Mouse (Mus musculus): ENCODE data around the gene Hist2h2be. TPM values are rescaled to one million over a fixed set of nuclear protein-coding genes. Genes with fewer than 3 reads are reported as not detected.
"Not testable (repeated sequence)": the region's sequence is repeated elsewhere in the genome, so short reads cannot be mapped to it uniquely, and the experiment has no call there.

Gene Hist2h2be
- polyA plus RNA-seq, 1 experiment from 2014 or later: 5.9 TPM

- 24% methylated on average over 2 of the region's 2 CpGs for WGBS
- no peak for TF ChIP-seq CTCF (IDR thresholded peaks at IDR 0.05; ENCODE audit: low read depth)
Measured at GRCm38 (mm10) chr3:96199731-96200130, 21.2 kb upstream of the Hist2h2be start.

GRCm38 (mm10) chr3:96207819-96208218, 13.1 kb upstream of the Hist2h2be start:
- no peak overlapping the region for H3K4me3 ChIP-seq (ENCODE audit: low read depth, low read length)
- TF ChIP-seq CTCF (IDR thresholded peaks at IDR 0.05; ENCODE audit: low read depth): 0 out of 2 replicates have a peak, but pooled peaks have one; percentile 9
- 67% methylated on average over 3 of the region's 3 CpGs for WGBS
- 0 out of 2 replicates have a peak, but pooled peaks cover 3% of the 10 kb centered on the region for H3K27me3 ChIP-seq (ENCODE audit: insufficient read depth, low read length)
- no peak overlapping the region for H3K27ac ChIP-seq (ENCODE audit: low read depth)
- H3K9ac ChIP-seq: no peak overlapping the region
- no peak overlapping the region for H3K4me2 ChIP-seq
- no peaks in the 10 kb centered on the region for H3K9me3 ChIP-seq (ENCODE audit: low read depth, low read length)
- ATAC-seq (ENCODE audit: insufficient read depth): no peak
- H3K36me3 ChIP-seq (ENCODE audit: insufficient read depth): no peaks in the 10 kb centered on the region
- DNase-seq: no peak
- H3K4me1 ChIP-seq (ENCODE audit: insufficient read depth): no peaks in the 10 kb centered on the region

More at GRCm38 (mm10) chr3:96199731-96200130, 21.2 kb upstream of the Hist2h2be start:
- DNase-seq (no peak), ATAC-seq (ENCODE audit: insufficient read depth) (no peak)
- H3K36me3 ChIP-seq (ENCODE audit: insufficient read depth): 0 out of 2 replicates have a peak, but pooled peaks cover 4% of the 10 kb centered on the region
- no peaks in the 10 kb centered on the region for H3K27me3 ChIP-seq (ENCODE audit: insufficient read depth, low read length)
- H3K4me2 ChIP-seq: no peak overlapping the region
- no peaks in the 10 kb centered on the region for H3K9me3 ChIP-seq (ENCODE audit: low read depth, low read length)
- H3K9ac ChIP-seq: no peak overlapping the region
- no peak overlapping the region for H3K4me3 ChIP-seq (ENCODE audit: low read depth, low read length)
- no peak overlapping the region for H3K27ac ChIP-seq (ENCODE audit: low read depth)
- H3K4me1 ChIP-seq (ENCODE audit: insufficient read depth): peaks cover 10% of the 10 kb centered on the region; the same call in 1 of the 2 replicates

DNA sequence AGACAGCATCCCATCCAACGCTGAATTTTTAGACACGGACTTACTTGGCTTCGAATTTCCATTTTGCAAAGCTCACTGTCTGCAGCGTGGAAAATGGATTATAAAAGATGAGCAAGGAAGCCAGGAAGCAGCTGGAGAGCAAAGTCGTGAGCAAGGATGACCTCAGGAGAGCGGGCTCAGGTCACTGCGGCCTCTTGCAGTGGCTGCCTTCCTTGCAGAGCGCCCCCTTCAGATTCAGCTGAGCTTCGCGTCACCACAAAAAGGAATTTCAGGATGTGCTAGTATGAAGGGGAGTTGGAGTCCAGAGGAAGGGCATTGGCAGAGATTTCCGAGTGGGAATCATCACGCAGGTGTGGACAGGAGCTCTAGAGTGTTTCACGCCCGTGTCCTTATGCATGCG, 11.7 kb upstream of the Hist2h2be start:
- 21% methylated on average over 15 of the region's 15 CpGs for WGBS
- no peak overlapping the region for H3K4me2 ChIP-seq
- 0 out of 2 replicates have a peak, but pooled peaks cover 3% of the 10 kb centered on the region for H3K27me3 ChIP-seq (ENCODE audit: insufficient read depth, low read length)
- H3K4me3 ChIP-seq (ENCODE audit: low read depth, low read length): no peak overlapping the region
- no peak for ATAC-seq (ENCODE audit: insufficient read depth)
- no peaks in the 10 kb centered on the region for H3K9me3 ChIP-seq (ENCODE audit: low read depth, low read length)
- no peak overlapping the region for H3K9ac ChIP-seq
- no peaks in the 10 kb centered on the region for H3K4me1 ChIP-seq (ENCODE audit: insufficient read depth)
- H3K36me3 ChIP-seq (ENCODE audit: insufficient read depth): no peaks in the 10 kb centered on the region
- peak; percentile 28 for DNase-seq
- H3K27ac ChIP-seq (ENCODE audit: low read depth): no peak overlapping the region
- peak; percentile 37 for TF ChIP-seq CTCF (IDR thresholded peaks at IDR 0.05; ENCODE audit: low read depth)

DNA sequence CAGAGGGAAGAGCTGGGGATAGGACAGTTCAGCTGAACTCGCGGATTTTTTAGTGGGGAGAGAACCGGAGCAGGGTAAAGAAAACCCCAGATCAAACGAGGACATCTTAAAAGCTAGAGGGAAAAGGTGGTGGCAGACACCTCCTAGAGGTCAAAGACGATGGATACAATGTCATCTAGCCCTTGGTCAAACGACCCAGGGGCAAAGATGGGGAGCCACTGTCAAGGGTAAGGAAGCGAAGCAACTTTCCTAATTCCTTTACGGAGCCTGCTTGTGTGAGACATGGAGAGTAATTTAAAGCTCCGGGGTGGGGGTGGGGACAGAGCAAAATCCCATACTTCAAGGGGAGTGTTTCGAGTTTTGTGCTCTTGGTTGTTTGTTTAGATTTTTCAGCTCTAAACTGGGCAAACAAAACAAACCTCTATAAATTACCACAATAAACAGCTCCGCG, 1.7 kb upstream of the Hist2h2be start:
- peak; percentile 35 for TF ChIP-seq CTCF (IDR thresholded peaks at IDR 0.05; ENCODE audit: low read depth)
- peak overlapping the region; percentile 68 for H3K9ac ChIP-seq
- DNase-seq (peak; percentile 52), ATAC-seq (ENCODE audit: insufficient read depth) (peak; percentile 2; the same call in 1 of the 2 replicates)
- H3K9me3 ChIP-seq (ENCODE audit: low read depth, low read length): no peaks in the 10 kb centered on the region
- no peaks in the 10 kb centered on the region for H3K36me3 ChIP-seq (ENCODE audit: insufficient read depth)
- peak overlapping the region; percentile 99 for H3K27ac ChIP-seq (ENCODE audit: low read depth)
- H3K4me3 ChIP-seq (ENCODE audit: low read depth, low read length): peak overlapping the region; percentile 52
- peak overlapping the region; percentile 93 for H3K4me2 ChIP-seq
- 0% methylated on average over 12 of the region's 12 CpGs for WGBS
- no peaks in the 10 kb centered on the region for H3K27me3 ChIP-seq (ENCODE audit: insufficient read depth, low read length)
- peaks cover 15% of the 10 kb centered on the region; the same call in 1 of the 2 replicates for H3K4me1 ChIP-seq (ENCODE audit: insufficient read depth)

GRCm38 (mm10) chr3:96219661-96220130, 1.2 kb upstream of the Hist2h2be start, which contains the start of the genes Bola1 and Hist2h2ab:
Bola1 (minus strand) TSS chr3:96219709.
Hist2h2ab (plus strand) TSS chr3:96219865.
- Histone ChIP-seq H3K27ac (ENCODE audit: low read depth) (peak within 1 kb of the TSS; percentile 99), H3K9me3 (ENCODE audit: low read depth, low read length) (no peaks in the 10 kb centered on the region), H3K4me3 (ENCODE audit: low read depth, low read length) (peak within 1 kb of the TSS; percentile 52), H3K9ac (peak within 1 kb of the TSS; percentile 82), H3K4me2 (peak within 1 kb of the TSS; percentile 93), H3K4me1 (ENCODE audit: insufficient read depth) (peaks cover 15% of the 10 kb centered on the region; the same call in 1 of the 2 replicates), H3K27me3 (ENCODE audit: insufficient read depth, low read length) (no peaks in the 10 kb centered on the region), H3K36me3 (ENCODE audit: insufficient read depth) (no peaks in the 10 kb centered on the region)
- no peak for TF ChIP-seq CTCF (IDR thresholded peaks at IDR 0.05; ENCODE audit: low read depth)
- under 1% methylated on average over 37 of the region's 37 CpGs for WGBS
- peak; percentile 85 for ATAC-seq (ENCODE audit: insufficient read depth)
- DNase-seq: peak; percentile 92

GRCm38 (mm10) chr3:96220131-96220764, 671 bp upstream of the Hist2h2be start:
- H3K27me3 ChIP-seq (ENCODE audit: insufficient read depth, low read length); H3K9me3 ChIP-seq (ENCODE audit: low read depth, low read length); H3K36me3 ChIP-seq (ENCODE audit: insufficient read depth): not testable (repeated sequence)
- H3K9ac ChIP-seq: peak overlapping the region; percentile 82
- WGBS: 1% methylated on average over 30 of the region's 47 CpGs
- peak; percentile 5; the same call in 1 of the 2 replicates for ATAC-seq (ENCODE audit: insufficient read depth)
- H3K27ac ChIP-seq (ENCODE audit: low read depth): peak overlapping the region; percentile 99
- peaks cover 15% of the 10 kb centered on the region; the same call in 1 of the 2 replicates for H3K4me1 ChIP-seq (ENCODE audit: insufficient read depth)
- H3K4me3 ChIP-seq (ENCODE audit: low read depth, low read length): peak overlapping the region; percentile 52
- H3K4me2 ChIP-seq: peak overlapping the region; percentile 93
- DNase-seq: peak; percentile 67

DNA sequence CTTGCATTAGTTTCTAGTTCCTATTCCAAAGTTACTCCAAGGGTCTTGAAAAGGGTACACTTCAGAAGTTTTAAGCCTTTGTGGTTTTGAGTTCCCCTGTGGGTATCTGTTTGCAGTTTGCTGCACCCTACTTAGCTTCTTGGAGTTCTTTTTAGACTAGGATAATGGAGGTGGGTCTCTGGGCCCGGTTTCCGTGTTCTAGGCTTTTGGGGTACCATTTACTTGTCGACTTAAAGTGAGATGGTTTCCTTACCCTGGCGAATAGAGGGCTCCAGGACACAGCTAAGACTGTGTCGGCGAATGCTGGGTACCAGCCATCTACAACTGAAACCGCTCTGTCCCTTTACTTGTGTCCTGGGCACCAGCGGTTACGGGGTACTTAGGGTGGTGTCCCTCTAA, 720 bp downstream of the Hist2h2be start:
- Histone ChIP-seq H3K27me3 (ENCODE audit: insufficient read depth, low read length) (no peaks in the 10 kb centered on the region), H3K4me1 (ENCODE audit: insufficient read depth) (peaks cover 16% of the 10 kb centered on the region; the same call in 1 of the 2 replicates), H3K27ac (ENCODE audit: low read depth) (peak overlapping the region; percentile 99), H3K9me3 (ENCODE audit: low read depth, low read length) (no peaks in the 10 kb centered on the region), H3K4me2 (peak overlapping the region; percentile 93), H3K36me3 (ENCODE audit: insufficient read depth) (no peaks in the 10 kb centered on the region), H3K9ac (peak overlapping the region; percentile 56), H3K4me3 (ENCODE audit: low read depth, low read length) (peak overlapping the region; percentile 52)
- ATAC-seq (ENCODE audit: insufficient read depth): no peak
- no peak for TF ChIP-seq CTCF (IDR thresholded peaks at IDR 0.05; ENCODE audit: low read depth)
- WGBS: 25% methylated on average over 9 of the region's 9 CpGs
- DNase-seq: peak; percentile 17

Measured in lung, embryonic 14.5 days (tissue).